Mouse (Mus musculus) stomach, embryonic 15.5 days (tissue): ENCODE results near the gene Chmp2a. TPM values are rescaled to one million over a fixed set of nuclear protein-coding genes. Genes with fewer than 3 reads are reported as not detected.

ENCODE experiments used
- ATAC-seq: fragments of 200-750 bp; cut with Nextera tagmentation; 2 replicates; pipeline ENCODE4 v1.8.0; 2017; ENCODE audit warnings: low read depth, moderate number of reproducible peaks, moderate TSS enrichment; ENCODE audit not compliant: insufficient read depth, low FRiP score
- H3K27ac ChIP-seq: fragments of 300-500 bp; sonication (generic); 2 replicates; pipeline ENCODE4 v1.5.1; 2015; ENCODE audit warnings: mild to moderate bottlenecking, inconsistent platforms
- H3K27me3 ChIP-seq: fragments of 300-500 bp; sonication (generic); replicated peaks from 2 replicates; pipeline ENCODE4 v1.6.1; 2015; ENCODE audit warnings: inconsistent platforms
- H3K36me3 ChIP-seq: fragments of 300-500 bp; sonication (generic); 2 replicates; pipeline ENCODE4 v1.6.1; 2015; ENCODE audit warnings: inconsistent platforms
- H3K4me1 ChIP-seq: fragments of 300-500 bp; sonication (generic); 2 replicates; pipeline ENCODE4 v1.6.1; 2015; ENCODE audit warnings: inconsistent platforms
- H3K4me2 ChIP-seq: fragments of 300-500 bp; sonication (generic); 2 replicates; pipeline ENCODE4 v1.6.1; 2015; ENCODE audit warnings: mild to moderate bottlenecking, inconsistent platforms
- H3K4me3 ChIP-seq: fragments of 300-500 bp; sonication (generic); replicated peaks from 2 replicates; pipeline ENCODE4 v1.5.1; 2015; ENCODE audit warnings: inconsistent platforms
- H3K9ac ChIP-seq: fragments of 300-500 bp; sonication (generic); 2 replicates; pipeline ENCODE4 v1.6.1; 2015; ENCODE audit warnings: inconsistent platforms
- H3K9me3 ChIP-seq: fragments of 300-500 bp; sonication (generic); 2 replicates; pipeline ENCODE4 v1.6.1; 2016; ENCODE audit warnings: inconsistent platforms
- WGBS: fragments of 180-500 bp; shearing (Covaris S2); methylation state at CpG from one replicate; pipeline ENCODE4 v1.1.7; 2015; 5-methylcytosine and 5-hydroxymethylcytosine counted together
- polyA plus RNA-seq: library from polyadenylated mRNA; unstranded; fragments of >200 nt; fragmentation: Nextera tagmentation; extraction: Ambion mirVana; gene quantifications from 2 replicates; pipeline ENCODE4 v1.2.1, GENCODE M21; 2015

The Chmp2a gene
- polyA plus RNA-seq, 1 experiment from 2014 or later, result 161 TPM

GRCm38 (mm10) chr7:13010005-13010908 is 24.4 kb downstream of the Chmp2a start, which contains the start of gene Zbtb45:
TSS of gene Zbtb45 (minus strand) at chr7:13010034.
- no peak for ATAC-seq

GRCm38 (mm10) chr7:13009143-13010004 is 25.2 kb downstream of the Chmp2a start:
- Histone ChIP-seq H3K4me2 (peak overlapping the region; percentile 85), H3K9me3 (no peaks in the 10 kb centered on the region), H3K27me3 (no peaks in the 10 kb centered on the region), H3K4me3 (peak overlapping the region; percentile 73), H3K4me1 (peaks cover 15% of the 10 kb centered on the region), H3K36me3 (peaks cover 23% of the 10 kb centered on the region), H3K27ac (peak overlapping the region; percentile 98), H3K9ac (peak overlapping the region; percentile 74)
- peak; percentile 89 for ATAC-seq
- under 1% methylated on average over 42 of the region's 42 CpGs for WGBS

More at GRCm38 (mm10) chr7:13010005-13010908, 24.4 kb downstream of the Chmp2a start, which contains the start of gene Zbtb45:
- H3K9ac ChIP-seq, result peak within 1 kb of the TSS; percentile 74
- H3K4me2 ChIP-seq, result peak within 1 kb of the TSS; percentile 85
- peaks cover 23% of the 10 kb centered on the region for H3K36me3 ChIP-seq
- H3K9me3 ChIP-seq, result no peaks in the 10 kb centered on the region
- H3K27me3 ChIP-seq, result no peaks in the 10 kb centered on the region
- H3K4me3 ChIP-seq, result peak within 1 kb of the TSS; percentile 73
- WGBS, result 13% methylated on average over 26 of the region's 26 CpGs
- H3K4me1 ChIP-seq, result peaks cover 15% of the 10 kb centered on the region
- peak within 1 kb of the TSS; percentile 98 for H3K27ac ChIP-seq

- H3K9ac ChIP-seq, result no peak overlapping the region
- peaks cover 23% of the 10 kb centered on the region for H3K36me3 ChIP-seq
- ATAC-seq, result no peak
- H3K27ac ChIP-seq, result no peak overlapping the region
- no peaks in the 10 kb centered on the region for H3K27me3 ChIP-seq
- no peak overlapping the region; the same call in 1 of the 2 replicates for H3K4me2 ChIP-seq
- no peaks in the 10 kb centered on the region for H3K9me3 ChIP-seq
- WGBS, result 56% methylated on average over 57 of the region's 57 CpGs
- H3K4me1 ChIP-seq, result peaks cover 15% of the 10 kb centered on the region
- H3K4me3 ChIP-seq, result no peak overlapping the region
Observed at GRCm38 (mm10) chr7:13007341-13008092, 27.1 kb downstream of the Chmp2a start.

GRCm38 (mm10) chr7:13006531-13006930 is 28.1 kb downstream of the Chmp2a start:
- Histone ChIP-seq H3K27ac (no peak overlapping the region), H3K4me3 (no peak overlapping the region), H3K9ac (no peak overlapping the region), H3K4me2 (no peak overlapping the region), H3K36me3 (peaks cover 23% of the 10 kb centered on the region), H3K27me3 (no peaks in the 10 kb centered on the region), H3K4me1 (peaks cover 15% of the 10 kb centered on the region), H3K9me3 (no peaks in the 10 kb centered on the region)
- ATAC-seq, result no peak
- WGBS, result 90% methylated on average over 10 of the region's 10 CpGs

GRCm38 (mm10) chr7:13006011-13006410 is 28.6 kb downstream of the Chmp2a start:
- no peak for ATAC-seq
- no peak overlapping the region for H3K9ac ChIP-seq

GRCm38 (mm10) chr7:13003380-13003779 is 31.2 kb downstream of the Chmp2a start:
- Histone ChIP-seq H3K9me3 (no peaks in the 10 kb centered on the region), H3K4me2 (no peak overlapping the region), H3K27me3 (no peaks in the 10 kb centered on the region), H3K4me1 (peaks cover 4% of the 10 kb centered on the region; the same call in 1 of the 2 replicates), H3K36me3 (peaks cover 23% of the 10 kb centered on the region), H3K4me3 (no peak overlapping the region), H3K9ac (no peak overlapping the region), H3K27ac (no peak overlapping the region)
- WGBS, result 76% methylated on average over 5 of the region's 5 CpGs
- ATAC-seq, result no peak

More at GRCm38 (mm10) chr7:13006011-13006410, 28.6 kb downstream of the Chmp2a start:
- no peak overlapping the region for H3K4me2 ChIP-seq
- H3K4me3 ChIP-seq, result no peak overlapping the region
- H3K27ac ChIP-seq, result no peak overlapping the region
- 86% methylated on average over 17 of the region's 17 CpGs for WGBS
- peaks cover 23% of the 10 kb centered on the region for H3K36me3 ChIP-seq
- no peaks in the 10 kb centered on the region for H3K9me3 ChIP-seq
- H3K27me3 ChIP-seq, result no peaks in the 10 kb centered on the region
- peaks cover 15% of the 10 kb centered on the region for H3K4me1 ChIP-seq

- ATAC-seq, result no peak
- no peaks in the 10 kb centered on the region for H3K4me1 ChIP-seq
- no peak overlapping the region for H3K9ac ChIP-seq
- no peak overlapping the region for H3K27ac ChIP-seq
- H3K4me3 ChIP-seq, result no peak overlapping the region
- H3K36me3 ChIP-seq, result peaks cover 11% of the 10 kb centered on the region; the same call in 1 of the 2 replicates
- H3K9me3 ChIP-seq, result no peaks in the 10 kb centered on the region
- H3K4me2 ChIP-seq, result no peak overlapping the region
- no peaks in the 10 kb centered on the region for H3K27me3 ChIP-seq
- 41% methylated on average over 1 of the region's 1 CpGs for WGBS
Observed at GRCm38 (mm10) chr7:13001584-13001983, 33.0 kb downstream of the Chmp2a start.

- no peaks in the 10 kb centered on the region for H3K27me3 ChIP-seq
- H3K4me2 ChIP-seq, result no peak within 1 kb of the TSS
Observed at GRCm38 (mm10) chr7:12998851-12999250, 35.8 kb downstream of the Chmp2a start, which contains the start of gene Trim28. TSS of gene Trim28 (plus strand) at chr7:12999114.

GRCm38 (mm10) chr7:12998053-12998452 is 36.6 kb downstream of the Chmp2a start, which contains the start of gene Slc27a5:
TSS of gene Slc27a5 (minus strand) at chr7:12998192.
- no peaks in the 10 kb centered on the region for H3K4me1 ChIP-seq
- 74% methylated on average over 5 of the region's 5 CpGs for WGBS
- H3K4me3 ChIP-seq, result no peak within 1 kb of the TSS
- peak; percentile 31; the same call in 1 of the 2 replicates for ATAC-seq
- H3K27ac ChIP-seq, result no peak within 1 kb of the TSS
- H3K27me3 ChIP-seq, result no peaks in the 10 kb centered on the region
- no peaks in the 10 kb centered on the region for H3K9me3 ChIP-seq
- H3K9ac ChIP-seq, result no peak within 1 kb of the TSS
- H3K36me3 ChIP-seq, result no peaks in the 10 kb centered on the region
- no peak within 1 kb of the TSS for H3K4me2 ChIP-seq

More at GRCm38 (mm10) chr7:12998851-12999250, 35.8 kb downstream of the Chmp2a start, which contains the start of gene Trim28:
- no peak within 1 kb of the TSS for H3K4me3 ChIP-seq
- no peaks in the 10 kb centered on the region for H3K9me3 ChIP-seq
- 78% methylated on average over 3 of the region's 3 CpGs for WGBS
- no peak within 1 kb of the TSS for H3K27ac ChIP-seq
- H3K4me1 ChIP-seq, result no peaks in the 10 kb centered on the region
- no peak for ATAC-seq
- H3K36me3 ChIP-seq, result no peaks in the 10 kb centered on the region
- no peak within 1 kb of the TSS for H3K9ac ChIP-seq

GRCm38 (mm10) chr7:12997230-12997629 is 37.4 kb downstream of the Chmp2a start:
- Histone ChIP-seq H3K36me3 (no peaks in the 10 kb centered on the region), H3K4me3 (no peak overlapping the region), H3K9ac (no peak overlapping the region), H3K4me2 (no peak overlapping the region), H3K27me3 (no peaks in the 10 kb centered on the region), H3K9me3 (no peaks in the 10 kb centered on the region), H3K27ac (no peak overlapping the region), H3K4me1 (no peaks in the 10 kb centered on the region)
- WGBS, result 57% methylated on average over 5 of the region's 5 CpGs
- no peak for ATAC-seq

- Histone ChIP-seq H3K4me1 (no peaks in the 10 kb centered on the region), H3K4me3 (no peak overlapping the region), H3K36me3 (no peaks in the 10 kb centered on the region), H3K4me2 (no peak overlapping the region), H3K27me3 (no peaks in the 10 kb centered on the region), H3K27ac (no peak overlapping the region), H3K9me3 (no peaks in the 10 kb centered on the region), H3K9ac (no peak overlapping the region)
- no peak for ATAC-seq
Observed at GRCm38 (mm10) chr7:12995862-12996261, 38.7 kb downstream of the Chmp2a start.
